Mouse (Mus musculus) lung, postnatal 0 days (tissue): Measurements from ENCODE around the gene Anapc1. TPM values are rescaled to one million over a fixed set of nuclear protein-coding genes. Genes with fewer than 3 reads are reported as not detected.

ENCODE experiments used
- ATAC-seq: fragments of 200-750 bp; cut with Nextera tagmentation; 2 replicates; pipeline ENCODE4 v1.8.0; 2017; ENCODE audit warnings: moderate library complexity
- DNase-seq: peaks from one replicate; pipeline ENCODE4 v3.0.0-alpha.2; 2016; ENCODE audit warnings: low spot score
- H3K27ac ChIP-seq: fragments of 300-500 bp; sonication (generic); 2 replicates; pipeline ENCODE4 v1.5.1; 2014; ENCODE audit warnings: antibody characterized with exemption, mild to moderate bottlenecking, low read length, mixed read lengths
- H3K27me3 ChIP-seq: fragments of 300-500 bp; sonication (generic); replicated peaks from 2 replicates; pipeline ENCODE4 v1.6.1; 2014; ENCODE audit warnings: low read length, mixed read lengths; ENCODE audit not compliant: insufficient read depth
- H3K36me3 ChIP-seq: fragments of 300-500 bp; sonication (generic); 2 replicates; pipeline ENCODE4 v1.6.1; 2014; ENCODE audit warnings: low read length, mixed read lengths; ENCODE audit not compliant: insufficient read depth
- H3K4me1 ChIP-seq: fragments of 300-500 bp; sonication (generic); 2 replicates; pipeline ENCODE4 v1.6.1; 2014; ENCODE audit warnings: antibody characterized with exemption, low read depth, low read length, mixed read lengths; ENCODE audit not compliant: insufficient read depth
- H3K4me2 ChIP-seq: fragments of 300-500 bp; sonication (generic); replicated peaks from 2 replicates; pipeline ENCODE4 v1.6.1; 2014; ENCODE audit warnings: low read depth, mild to moderate bottlenecking, low read length, moderate library complexity, mixed read lengths
- H3K4me3 ChIP-seq: fragments of 300-500 bp; sonication (generic); 2 replicates; pipeline ENCODE4 v1.5.1; 2014; ENCODE audit warnings: low read depth, low read length
- H3K9ac ChIP-seq: fragments of 300-500 bp; sonication (generic); replicated peaks from 2 replicates; pipeline ENCODE4 v1.6.1; 2014; ENCODE audit warnings: low read depth, mild to moderate bottlenecking
- H3K9me3 ChIP-seq: fragments of 300-500 bp; sonication (generic); 2 replicates; pipeline ENCODE4 v1.6.1; 2016; ENCODE audit warnings: low read length, mixed read lengths
- CTCF ChIP-seq: IDR thresholded peaks from 2 replicates; pipeline ENCODE4 v1.5.1; 2016; ENCODE audit warnings: antibody characterized with exemption, mild to moderate bottlenecking
- EP300 ChIP-seq: IDR thresholded peaks from 2 replicates; pipeline ENCODE4 v1.6.1; 2016; ENCODE audit warnings: antibody characterized with exemption, mild to moderate bottlenecking, control low read depth
- WGBS: fragments of 180-500 bp; shearing (Covaris S2); extraction: QIAGEN DNeasy Blood & Tissue Kit; methylation state at CpG from one replicate; pipeline ENCODE4 v1.1.7; 2014; 5-methylcytosine and 5-hydroxymethylcytosine counted together
- polyA plus RNA-seq: library from polyadenylated mRNA; unstranded; fragments of >200 nt; fragmentation: Nextera tagmentation; extraction: Ambion mirVana; gene quantifications from 2 replicates; pipeline ENCODE4 v1.2.1, GENCODE M21; 2015

Anapc1 gene
- polyA plus RNA-seq, 1 experiment from 2014 or later: 15.9 TPM

DNA sequence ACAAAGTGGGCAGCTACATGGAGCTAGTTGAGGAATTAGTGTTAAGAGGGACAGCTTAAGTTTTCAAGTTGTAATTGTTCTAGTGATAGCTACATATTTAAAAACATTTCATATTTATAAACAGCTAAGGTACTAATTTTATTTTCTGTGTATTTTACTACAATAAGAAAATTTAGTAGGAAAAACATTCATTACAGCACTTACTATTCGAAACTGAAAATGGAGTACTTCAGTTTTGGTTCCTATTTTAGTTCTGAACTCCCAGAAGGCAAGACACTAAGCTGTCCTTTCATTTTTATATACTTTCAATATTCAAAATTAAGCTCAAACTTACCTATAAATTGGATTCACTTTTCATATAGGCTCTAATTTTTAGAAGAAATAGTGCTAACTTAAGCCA, 66.6 kb downstream of the Anapc1 start:
- Histone ChIP-seq H3K4me1 (no peaks in the 10 kb centered on the region), H3K27ac (no peak overlapping the region), H3K4me2 (no peak overlapping the region), H3K9me3 (no peaks in the 10 kb centered on the region), H3K36me3 (peaks cover 52% of the 10 kb centered on the region; the same call in 1 of the 2 replicates), H3K27me3 (no peaks in the 10 kb centered on the region), H3K4me3 (no peak overlapping the region), H3K9ac (no peak overlapping the region)
- WGBS: 92% methylated on average over 1 of the region's 1 CpGs
- no peak for DNase-seq
- ATAC-seq: no peak
- TF ChIP-seq EP300 (no peak), CTCF (no peak)

DNA sequence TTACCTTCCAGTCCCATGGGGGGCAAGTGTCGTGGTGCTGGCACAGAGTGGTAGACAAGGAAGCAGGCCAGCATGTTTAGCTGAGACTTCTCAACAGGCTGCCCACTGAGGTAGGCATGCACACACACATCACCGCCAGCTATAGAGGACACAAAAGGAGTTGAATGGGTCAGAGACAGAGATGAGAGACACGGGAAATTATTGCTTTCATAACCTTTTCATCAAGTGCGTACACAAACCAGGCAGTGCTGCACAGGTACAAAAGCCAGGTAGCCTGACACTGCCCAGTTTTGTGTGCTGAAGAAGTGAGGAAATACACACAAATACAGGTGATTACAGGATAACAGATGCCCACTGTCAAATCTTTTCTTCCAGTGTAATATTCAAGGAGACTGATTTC, 71.8 kb downstream of the Anapc1 start:
- Histone ChIP-seq H3K9me3 (no peaks in the 10 kb centered on the region), H3K27ac (no peak overlapping the region), H3K4me1 (no peaks in the 10 kb centered on the region), H3K36me3 (peaks cover 49% of the 10 kb centered on the region), H3K27me3 (no peaks in the 10 kb centered on the region), H3K9ac (no peak overlapping the region), H3K4me2 (no peak overlapping the region), H3K4me3 (no peak overlapping the region)
- no peak for ATAC-seq
- DNase-seq: no peak
- 90% methylated on average over 4 of the region's 4 CpGs for WGBS
- no peak for TF ChIP-seq EP300
- no peak for TF ChIP-seq CTCF

GRCm38 (mm10) chr2:128613365-128613764, 73.8 kb downstream of the Anapc1 start:
- Histone ChIP-seq H3K36me3 (peaks cover 40% of the 10 kb centered on the region), H3K4me2 (no peak overlapping the region), H3K4me1 (no peaks in the 10 kb centered on the region), H3K4me3 (no peak overlapping the region), H3K27ac (peak overlapping the region; percentile 38; the same call in 1 of the 2 replicates), H3K9me3 (no peaks in the 10 kb centered on the region), H3K9ac (no peak overlapping the region), H3K27me3 (no peaks in the 10 kb centered on the region)
- WGBS: 17% methylated on average over 5 of the region's 5 CpGs
- ATAC-seq: peak; percentile 48
- TF ChIP-seq EP300 (peak; percentile 33; the same call in 1 of the 2 replicates), CTCF (no peak)
- DNase-seq: peak; percentile 58

GRCm38 (mm10) chr2:128612275-128612674, 74.9 kb downstream of the Anapc1 start:
- H3K36me3 ChIP-seq: peaks cover 29% of the 10 kb centered on the region
- 86% methylated on average over 7 of the region's 7 CpGs for WGBS
- H3K27me3 ChIP-seq: no peaks in the 10 kb centered on the region
- no peak for ATAC-seq
- H3K4me1 ChIP-seq: no peaks in the 10 kb centered on the region
- H3K9me3 ChIP-seq: no peaks in the 10 kb centered on the region
- H3K4me2 ChIP-seq: no peak overlapping the region
- no peak overlapping the region for H3K4me3 ChIP-seq
- H3K27ac ChIP-seq: no peak overlapping the region
- no peak overlapping the region for H3K9ac ChIP-seq
- DNase-seq: no peak
- no peak for TF ChIP-seq CTCF
- no peak for TF ChIP-seq EP300

GRCm38 (mm10) chr2:128611178-128611577, 76.0 kb downstream of the Anapc1 start:
- Histone ChIP-seq H3K4me3 (no peak overlapping the region), H3K4me1 (no peaks in the 10 kb centered on the region), H3K27me3 (no peaks in the 10 kb centered on the region), H3K27ac (no peak overlapping the region), H3K36me3 (peaks cover 29% of the 10 kb centered on the region), H3K9ac (no peak overlapping the region), H3K9me3 (no peaks in the 10 kb centered on the region; the same call in 1 of the 2 replicates), H3K4me2 (no peak overlapping the region)
- DNase-seq (peak; percentile 64), ATAC-seq (peak; percentile 60)
- 68% methylated on average over 8 of the region's 8 CpGs for WGBS
- no peak for TF ChIP-seq CTCF
- no peak for TF ChIP-seq EP300

GRCm38 (mm10) chr2:128609286-128609685, 77.9 kb downstream of the Anapc1 start:
- 75% methylated on average over 5 of the region's 5 CpGs for WGBS

GRCm38 (mm10) chr2:128601534-128601933, 85.7 kb downstream of the Anapc1 start:
- Histone ChIP-seq H3K27ac (no peak overlapping the region), H3K9me3 (no peaks in the 10 kb centered on the region), H3K4me2 (no peak overlapping the region), H3K9ac (no peak overlapping the region), H3K36me3 (no peaks in the 10 kb centered on the region), H3K4me1 (no peaks in the 10 kb centered on the region), H3K27me3 (no peaks in the 10 kb centered on the region), H3K4me3 (no peak overlapping the region)
- TF ChIP-seq EP300: no peak
- no peak for TF ChIP-seq CTCF
- DNase-seq (no peak), ATAC-seq (no peak)
- 24% methylated on average over 2 of the region's 2 CpGs for WGBS

More at GRCm38 (mm10) chr2:128609286-128609685, 77.9 kb downstream of the Anapc1 start:
- no peak overlapping the region for H3K4me3 ChIP-seq
- H3K27me3 ChIP-seq: no peaks in the 10 kb centered on the region
- no peak overlapping the region for H3K27ac ChIP-seq
- TF ChIP-seq EP300 (no peak), CTCF (no peak)
- H3K4me2 ChIP-seq: no peak overlapping the region
- no peaks in the 10 kb centered on the region for H3K4me1 ChIP-seq
- no peaks in the 10 kb centered on the region; the same call in 1 of the 2 replicates for H3K9me3 ChIP-seq
- H3K36me3 ChIP-seq: peaks cover 29% of the 10 kb centered on the region
- ATAC-seq (no peak), DNase-seq (no peak)
- no peak overlapping the region for H3K9ac ChIP-seq
